Mouse (Mus musculus) layer of hippocampus, postnatal 25 days (tissue): ENCODE measurements around the gene Tmem104. TPM values are rescaled to one million over a fixed set of nuclear protein-coding genes. Genes with fewer than 3 reads are reported as not detected.

Experiments used
- DNase-seq, 2 experiments: peaks; one replicate each; pipeline ENCODE4 v3.0.0; 2022; ENCODE audit warnings: mixed read lengths in 2 of 2, low spot score in 1 of 2; ENCODE audit errors: extremely low spot score in 1 of 2
- total RNA-seq, 2 experiments: library from RNA; stranded (reverse); gene quantifications; 2 replicates each; pipeline ENCODE4 v1.2.3; 2021

Tmem104 gene
- total RNA-seq, 2 experiments from 2014 or later = 19.0 to 19.4 TPM

GRCm38 (mm10) chr11:115250405-115251090 is 63.3 kb downstream of the Tmem104 start:
- no peak for DNase-seq

- no peak for DNase-seq
These were observed 64.0 kb downstream of the Tmem104 start for GRCm38 (mm10) chr11:115251258-115251657.

DNA sequence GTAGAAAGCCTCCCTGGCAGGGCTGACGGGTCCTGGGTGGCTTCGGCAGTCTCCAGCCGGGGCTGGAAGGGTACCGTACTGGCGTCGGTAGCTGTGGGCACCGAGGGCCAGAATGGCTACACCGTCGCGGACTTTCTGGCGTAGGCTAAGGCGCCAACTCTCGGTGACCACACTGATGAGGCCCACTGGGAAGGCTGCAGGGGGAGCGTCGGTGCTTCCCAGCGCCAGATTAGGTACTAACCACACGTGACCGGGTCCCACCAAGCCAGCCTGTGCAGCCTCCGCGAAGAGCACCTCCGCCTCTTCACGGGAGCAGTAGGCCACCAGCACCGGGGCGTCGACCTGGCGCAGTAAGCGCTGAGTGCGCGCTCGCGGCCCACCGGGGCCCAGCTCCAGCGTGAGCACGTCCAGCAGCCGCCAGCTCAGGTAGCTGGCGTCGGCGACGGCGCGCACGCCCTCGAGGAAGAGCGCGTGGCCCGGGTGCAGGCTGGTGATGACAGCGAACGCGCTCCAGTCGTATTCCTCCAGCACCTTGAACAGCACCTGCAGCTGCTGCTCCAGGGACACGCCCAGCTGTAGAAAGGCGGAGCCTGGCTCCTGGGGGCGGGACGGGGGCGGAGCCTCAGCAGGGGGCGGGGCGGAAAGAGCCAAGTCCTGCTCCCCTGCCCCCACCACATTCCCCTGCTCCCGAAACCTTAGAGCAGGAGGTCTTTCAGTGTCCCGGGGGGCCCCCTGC is 70.7 kb downstream of the Tmem104 start:
- no peak for DNase-seq

DNA sequence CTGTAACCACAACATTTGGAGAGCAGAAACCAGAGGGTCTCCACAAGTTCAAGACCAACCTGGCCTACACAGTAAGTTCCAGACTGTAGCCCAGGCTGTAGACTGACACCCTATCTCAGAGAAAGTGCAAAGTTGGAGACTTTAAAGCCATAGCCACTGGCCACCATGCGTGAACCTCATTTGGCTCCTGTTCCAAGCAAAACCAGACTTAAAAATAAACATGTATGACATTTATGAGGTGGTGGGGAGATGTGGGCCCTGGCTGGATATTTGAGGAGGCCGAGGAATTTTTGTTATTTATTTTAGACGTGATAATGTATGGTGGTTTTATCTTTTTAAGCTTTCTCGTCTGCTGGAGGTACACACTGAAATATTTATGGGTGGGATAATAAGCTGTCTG is 71.8 kb downstream of the Tmem104 start:
- DNase-seq = no peak

DNA sequence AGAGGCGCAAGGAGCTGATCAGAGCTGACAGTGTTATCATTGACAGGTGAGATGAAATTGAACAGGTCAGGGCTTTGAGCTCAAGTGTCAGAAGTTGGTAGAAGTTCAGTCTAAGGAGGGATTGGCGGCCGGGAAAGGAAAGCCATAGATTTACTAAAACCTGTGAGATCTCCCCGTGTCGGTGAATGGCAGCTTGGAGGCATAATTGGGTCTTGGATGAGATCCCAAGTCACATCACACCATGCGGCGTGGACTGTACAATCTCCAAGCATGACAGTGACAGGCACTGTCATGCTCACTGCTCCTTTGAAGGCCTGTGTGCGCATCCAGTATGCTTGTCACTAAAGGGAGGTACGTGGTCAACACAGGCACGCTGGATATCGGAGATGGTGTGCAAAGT is 75.7 kb downstream of the Tmem104 start:
- DNase-seq = no peak

DNA sequence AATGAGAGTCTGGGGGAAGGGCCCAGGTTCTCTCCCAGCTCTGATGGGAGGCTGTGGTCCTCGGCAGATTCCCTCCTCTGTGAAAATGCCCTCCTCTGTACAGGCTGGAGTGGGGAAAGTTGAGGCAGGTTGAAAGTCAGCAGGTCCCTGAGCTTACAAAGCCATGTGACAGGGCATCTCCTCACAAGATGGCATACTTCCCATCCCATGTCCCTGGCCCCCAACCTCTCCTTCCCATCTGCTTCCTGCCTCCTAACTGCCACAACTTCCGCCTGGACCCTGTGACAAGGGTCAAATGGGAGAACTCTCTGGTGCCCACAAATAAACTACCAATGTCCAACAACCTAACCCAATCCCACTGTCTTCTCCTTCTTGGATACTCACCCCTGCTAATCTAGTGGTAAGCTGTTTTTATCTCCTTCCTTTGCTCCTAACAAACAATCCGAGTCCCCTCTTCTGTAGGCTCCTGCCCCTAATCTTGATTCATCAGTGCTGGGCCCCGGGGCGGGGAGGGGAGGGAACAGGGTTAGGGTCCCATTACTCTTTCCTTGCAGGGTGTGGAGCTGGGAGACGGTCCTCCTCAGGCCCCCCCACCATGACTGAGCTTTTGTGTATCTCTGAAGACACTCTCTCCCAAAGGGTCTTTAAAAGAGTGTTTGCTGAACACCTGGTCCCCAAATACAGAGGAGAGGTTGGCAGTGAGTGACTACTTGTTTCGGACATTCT is 77.0 kb downstream of the Tmem104 start:
- no peak for DNase-seq

DNA sequence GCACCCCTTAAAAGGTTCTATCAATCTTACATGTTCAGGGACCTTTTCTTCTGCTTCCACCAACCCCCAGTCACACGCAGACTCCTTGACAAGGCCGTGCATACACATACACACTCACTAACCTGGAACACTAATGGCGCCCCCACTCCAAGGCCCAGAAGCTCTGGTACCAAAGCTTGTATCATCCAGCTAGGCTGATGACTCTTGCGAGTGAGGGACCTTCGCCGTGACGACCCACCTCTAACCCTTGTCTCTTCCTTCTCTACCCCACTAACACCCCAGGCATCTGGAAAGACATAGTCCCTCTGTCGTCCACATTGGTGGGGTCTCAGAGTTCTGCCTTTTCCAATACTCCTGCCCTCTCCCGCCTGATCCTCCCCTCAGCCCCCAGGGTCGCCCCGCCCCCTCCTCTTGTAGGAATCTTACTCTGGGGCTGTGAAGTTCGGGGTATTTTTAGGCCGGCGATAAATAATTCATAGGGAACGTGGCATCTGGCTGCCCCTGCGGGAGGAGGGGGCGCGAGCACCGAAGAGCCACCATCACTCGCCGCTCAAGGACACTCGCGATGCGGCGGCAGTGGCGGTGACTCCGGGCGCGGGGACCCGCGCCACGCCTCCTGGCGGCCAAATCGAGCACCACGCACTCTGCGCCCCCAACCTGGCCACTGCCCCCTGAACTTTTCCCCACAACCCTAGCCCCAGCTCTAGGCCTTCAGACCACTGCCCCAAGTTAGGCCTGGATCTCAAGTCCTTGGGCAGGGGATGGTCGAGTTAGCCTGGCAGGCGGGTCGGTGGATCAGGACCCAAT is 77.8 kb downstream of the Tmem104 start:
- no peak for DNase-seq

DNA sequence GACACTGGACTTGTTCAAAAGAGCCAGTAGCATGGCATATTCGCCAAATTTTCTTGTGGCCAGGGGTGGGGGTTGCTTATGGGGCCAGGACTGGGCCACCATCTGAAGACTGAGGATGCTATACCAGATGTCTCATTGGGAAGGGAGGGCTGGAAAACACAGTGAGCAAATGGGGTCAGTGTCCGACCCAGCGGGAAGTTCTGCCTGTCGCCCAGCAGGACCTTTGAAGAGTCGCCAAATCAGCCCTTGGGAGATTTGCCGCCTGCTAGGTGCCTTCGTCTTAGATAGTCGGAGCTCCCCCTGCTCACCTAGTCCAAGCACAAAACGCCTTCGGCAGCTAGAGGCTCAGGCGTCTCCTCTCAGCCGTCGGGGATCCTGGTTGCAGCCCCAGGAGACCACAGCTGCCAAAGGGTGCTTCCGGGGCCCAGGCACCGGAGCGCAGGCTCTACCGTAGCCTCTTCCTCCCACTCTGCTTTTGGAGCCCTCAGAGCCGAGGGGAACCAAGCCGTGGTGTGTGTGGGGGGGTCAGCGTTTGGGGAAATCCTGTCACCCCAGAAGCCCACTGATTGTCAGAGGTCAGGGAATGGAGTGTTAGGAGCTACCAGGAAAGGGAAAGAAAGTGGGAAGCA is 78.6 kb downstream of the Tmem104 start:
- no peak for DNase-seq

- DNase-seq = no peak
These were observed 79.1 kb downstream of the Tmem104 start for GRCm38 (mm10) chr11:115266400-115266778.

GRCm38 (mm10) chr11:115267061-115267883 is 80.0 kb downstream of the Tmem104 start, which contains the start of gene Grin2c:
Gene Grin2c, minus strand, starts transcription at chr11:115267243.
- DNase-seq = no peak

DNA sequence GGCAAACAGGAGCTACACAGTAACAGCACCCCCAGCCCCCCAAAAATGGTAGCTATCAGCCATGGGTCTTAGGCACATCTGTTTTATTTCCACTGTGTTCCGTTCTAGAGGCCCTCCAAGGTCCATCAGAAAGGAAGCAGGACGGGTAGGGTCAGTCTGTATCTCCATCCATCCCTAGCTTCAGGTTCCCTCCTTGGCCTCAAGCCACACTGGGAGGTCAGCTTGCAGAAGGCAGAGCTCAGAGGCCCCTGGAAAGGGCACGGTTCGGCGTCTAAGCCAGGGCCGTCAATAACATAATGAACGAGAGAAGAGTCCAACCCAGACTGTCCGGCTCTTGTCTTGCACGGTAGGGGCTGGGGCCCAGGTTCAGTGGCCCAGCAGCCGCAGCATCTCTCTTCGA is 80.7 kb downstream of the Tmem104 start:
- DNase-seq = no peak

- DNase-seq = no peak
These were observed 82.2 kb downstream of the Tmem104 start for GRCm38 (mm10) chr11:115269330-115270066.

DNA sequence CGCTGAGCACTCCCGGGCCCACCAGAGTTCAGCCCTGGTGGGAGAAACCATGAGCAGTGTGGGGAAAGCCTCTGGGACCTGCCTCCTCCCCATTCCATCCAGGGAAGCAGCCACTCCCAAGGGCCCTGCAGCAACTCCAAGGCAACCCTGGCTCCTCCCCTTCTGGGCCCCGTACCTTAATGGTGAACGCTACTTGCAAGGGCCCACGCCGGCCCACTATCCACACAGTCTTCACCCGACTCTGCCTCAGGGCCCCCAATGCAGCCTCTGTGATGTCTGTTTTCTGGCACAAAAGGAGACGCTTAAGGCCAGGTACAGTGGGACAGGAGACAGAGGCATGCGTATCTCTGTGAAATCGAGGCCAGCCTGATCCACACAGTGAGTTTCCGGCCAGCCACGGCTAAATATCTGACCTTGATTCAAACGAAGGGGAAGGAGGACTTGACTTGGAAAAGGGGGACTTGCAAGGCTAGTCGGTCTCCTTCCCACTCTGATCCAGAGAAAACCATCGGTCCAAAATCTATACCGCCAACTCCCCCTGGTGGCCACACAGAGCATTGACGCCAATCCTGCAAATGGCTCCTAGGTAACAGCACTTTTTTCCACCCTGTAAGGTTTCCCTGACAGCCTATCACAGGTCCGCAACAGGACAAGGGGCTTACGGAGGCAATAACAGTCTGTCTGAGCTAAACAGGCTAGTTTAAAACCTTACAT is 83.0 kb downstream of the Tmem104 start:
- DNase-seq = peak; percentile 74 to 91

- DNase-seq = no peak
These were observed 83.8 kb downstream of the Tmem104 start for GRCm38 (mm10) chr11:115271052-115271451.

DNA sequence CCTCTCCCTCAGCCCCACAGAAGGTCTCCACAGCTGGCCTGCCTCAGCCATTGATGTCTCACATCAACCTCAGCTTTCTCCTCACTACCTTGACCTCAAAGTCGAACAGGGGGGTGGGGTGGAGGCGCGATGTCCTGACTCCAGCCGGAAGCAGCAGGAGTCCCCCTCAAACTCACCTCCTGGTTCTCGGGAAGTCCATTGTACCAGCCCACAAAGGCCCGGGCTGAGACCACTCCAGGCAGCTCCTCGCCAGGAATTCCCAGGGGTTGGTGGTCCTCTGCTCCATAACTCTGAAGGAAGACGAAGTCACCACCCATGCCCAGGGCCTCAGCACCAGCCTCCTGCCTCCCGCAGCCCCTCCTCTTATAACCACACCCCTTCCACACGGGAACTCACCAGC is 84.2 kb downstream of the Tmem104 start:
- DNase-seq = no peak

DNA sequence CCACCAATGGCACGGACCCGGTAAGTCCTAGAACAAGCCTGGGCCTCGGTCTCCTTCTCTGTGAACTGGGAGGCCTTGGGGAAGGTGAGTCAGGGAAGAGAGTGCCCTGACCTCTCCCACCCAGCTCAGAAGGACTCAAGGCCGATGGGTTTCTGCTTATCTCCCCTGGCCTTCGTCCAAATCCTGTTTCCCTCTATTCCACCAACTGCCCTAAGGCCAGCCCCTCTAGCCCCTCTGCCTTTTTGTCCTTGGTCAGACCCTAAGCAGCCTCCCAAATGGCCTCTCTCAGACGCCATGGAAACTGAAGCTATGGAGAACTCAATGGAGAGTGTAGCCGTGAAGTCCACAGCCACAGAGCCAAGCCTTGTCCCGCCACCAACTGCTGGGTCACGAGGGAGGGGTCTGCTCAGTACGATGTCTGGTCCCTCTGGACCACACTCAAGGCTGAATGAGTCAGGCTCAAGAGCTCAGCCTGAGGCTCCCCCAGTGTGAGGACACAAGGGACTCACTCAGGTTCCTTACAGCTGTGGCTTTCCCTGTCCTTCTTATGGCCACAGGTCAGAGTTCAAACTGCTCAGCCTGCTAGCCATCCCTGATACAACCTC is 85.7 kb downstream of the Tmem104 start:
- no peak for DNase-seq

DNA sequence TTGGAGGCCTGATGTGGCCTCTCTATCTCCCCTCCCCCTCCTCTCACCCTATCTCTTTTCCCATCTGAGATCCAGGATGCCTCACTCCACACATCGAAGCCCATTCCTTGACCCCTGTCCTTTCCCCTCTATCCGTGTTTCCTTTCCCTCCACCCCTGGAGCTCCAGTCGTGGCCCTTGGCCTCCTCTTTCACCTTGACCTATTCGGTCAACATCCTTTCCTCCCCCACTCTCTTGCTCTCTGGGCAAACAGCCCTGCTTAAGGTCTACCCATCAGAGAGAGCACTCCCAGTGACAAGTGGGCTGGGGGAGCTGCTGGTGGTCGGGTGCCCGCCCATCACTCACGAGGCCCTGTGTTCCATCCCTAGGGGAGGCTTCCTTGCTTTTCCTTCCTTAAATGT is 86.4 kb downstream of the Tmem104 start:
- DNase-seq = no peak

DNA sequence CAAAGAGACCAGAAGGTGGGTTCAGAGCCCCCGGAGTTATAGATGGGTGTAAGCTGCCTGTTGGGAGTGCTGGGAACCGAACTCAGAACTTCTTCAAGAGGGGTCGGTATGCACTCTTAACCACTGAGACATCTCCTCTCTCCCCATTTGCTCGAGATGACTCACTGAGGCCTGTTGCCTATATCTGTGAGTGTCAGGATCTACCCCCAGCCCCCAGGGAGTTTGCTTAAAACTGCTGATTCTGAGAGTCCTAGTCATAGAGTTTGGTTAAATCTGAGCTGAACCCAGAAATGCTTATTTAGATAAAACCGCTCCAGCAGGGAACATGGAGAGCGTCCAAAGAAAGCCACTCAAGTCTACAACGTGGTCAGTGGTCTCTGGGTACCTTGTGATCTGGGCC is 86.9 kb downstream of the Tmem104 start:
- no peak for DNase-seq
